Mouse (Mus musculus): ENCODE data around the gene Emp2. TPM values are rescaled to one million over a fixed set of nuclear protein-coding genes. Genes with fewer than 3 reads are reported as not detected.
"Not testable (repeated sequence)": the region's sequence is repeated elsewhere in the genome, so short reads cannot be mapped to it uniquely, and the experiment has no call there.

Emp2 gene
- polyA plus RNA-seq, 1 experiment from 2014 or later: 20.4 TPM

GRCm38 (mm10) chr16:10281890-10282289 lies 31.9 kb downstream of the Emp2 start:
- 87% methylated on average over 3 of the region's 3 CpGs for WGBS
- ATAC-seq (ENCODE audit: low FRiP score, low read depth): no peak

GRCm38 (mm10) chr16:10280286-10280951 lies 33.3 kb downstream of the Emp2 start:
- Histone ChIP-seq H3K9me3 (no peaks in the 10 kb centered on the region), H3K4me2 (replicated peaks) (no peak overlapping the region), H3K4me3 (no peak overlapping the region), H3K9ac (no peak overlapping the region), H3K27ac (no peak overlapping the region), H3K27me3 (no peaks in the 10 kb centered on the region), H3K4me1 (peaks cover under 1% of the 10 kb centered on the region; the same call in 1 of the 2 replicates), H3K36me3 (no peaks in the 10 kb centered on the region)
- 49% methylated on average over 12 of the region's 12 CpGs for WGBS
- ATAC-seq (ENCODE audit: low FRiP score, low read depth): 0 out of 2 replicates have a peak, but pooled peaks have one; percentile 28

More at GRCm38 (mm10) chr16:10281890-10282289, 31.9 kb downstream of the Emp2 start:
- Histone ChIP-seq H3K27me3 (no peaks in the 10 kb centered on the region), H3K9me3 (no peaks in the 10 kb centered on the region), H3K4me3 (no peak overlapping the region), H3K36me3 (no peaks in the 10 kb centered on the region), H3K4me1 (peaks cover 15% of the 10 kb centered on the region), H3K27ac (no peak overlapping the region), H3K4me2 (replicated peaks) (no peak overlapping the region), H3K9ac (no peak overlapping the region)

GRCm38 (mm10) chr16:10276778-10277177 lies 37.0 kb downstream of the Emp2 start:
- H3K27ac ChIP-seq; H3K4me2 ChIP-seq (replicated peaks); H3K27me3 ChIP-seq; H3K4me3 ChIP-seq; H3K36me3 ChIP-seq; H3K4me1 ChIP-seq; H3K9me3 ChIP-seq; ATAC-seq (ENCODE audit: low FRiP score, low read depth); H3K9ac ChIP-seq: not testable (repeated sequence)
- 76% methylated on average over 5 of the region's 5 CpGs for WGBS

GRCm38 (mm10) chr16:10274465-10274864 lies 39.3 kb downstream of the Emp2 start:
- 69% methylated on average over 4 of the region's 4 CpGs for WGBS
- Histone ChIP-seq H3K4me2 (replicated peaks) (no peak overlapping the region), H3K27ac (no peak overlapping the region), H3K4me1 (no peaks in the 10 kb centered on the region), H3K36me3 (no peaks in the 10 kb centered on the region), H3K9me3 (peaks cover 3% of the 10 kb centered on the region; the same call in 1 of the 2 replicates), H3K4me3 (no peak overlapping the region), H3K9ac (no peak overlapping the region), H3K27me3 (no peaks in the 10 kb centered on the region)
- ATAC-seq (ENCODE audit: low FRiP score, low read depth): no peak

- no peak overlapping the region for H3K4me3 ChIP-seq
- WGBS: 18% methylated on average over 3 of the region's 3 CpGs
Observed at GRCm38 (mm10) chr16:10272256-10272655, 41.5 kb downstream of the Emp2 start.

GRCm38 (mm10) chr16:10253993-10254392 lies 59.8 kb downstream of the Emp2 start:
- Histone ChIP-seq H3K4me1 (no peaks in the 10 kb centered on the region), H3K4me2 (replicated peaks) (no peak overlapping the region), H3K27me3 (no peaks in the 10 kb centered on the region), H3K27ac (no peak overlapping the region), H3K36me3 (no peaks in the 10 kb centered on the region), H3K9me3 (no peaks in the 10 kb centered on the region), H3K4me3 (no peak overlapping the region), H3K9ac (no peak overlapping the region)
- ATAC-seq (ENCODE audit: low FRiP score, low read depth): no peak
- WGBS: 57% methylated on average over 1 of the region's 1 CpGs

More at GRCm38 (mm10) chr16:10272256-10272655, 41.5 kb downstream of the Emp2 start:
- Histone ChIP-seq H3K9me3 (peaks cover 3% of the 10 kb centered on the region; the same call in 1 of the 2 replicates), H3K4me2 (replicated peaks) (no peak overlapping the region), H3K27ac (no peak overlapping the region), H3K4me1 (no peaks in the 10 kb centered on the region), H3K27me3 (no peaks in the 10 kb centered on the region), H3K36me3 (no peaks in the 10 kb centered on the region), H3K9ac (no peak overlapping the region)
- ATAC-seq (ENCODE audit: low FRiP score, low read depth): no peak

- Histone ChIP-seq H3K4me2 (replicated peaks) (no peak overlapping the region), H3K27ac (no peak overlapping the region), H3K4me3 (no peak overlapping the region), H3K4me1 (no peaks in the 10 kb centered on the region), H3K36me3 (no peaks in the 10 kb centered on the region), H3K27me3 (no peaks in the 10 kb centered on the region), H3K9ac (no peak overlapping the region), H3K9me3 (no peaks in the 10 kb centered on the region)
- no peak for ATAC-seq (ENCODE audit: low FRiP score, low read depth)
Observed at GRCm38 (mm10) chr16:10236601-10237000, 77.2 kb downstream of the Emp2 start.

Small RNA genes within 50 kb of the gene (microRNA-seq; reads per million reads assigned to microRNA genes)
- not detected for gene Gm22932

Other genes starting within 250 kb of the Emp2 start
- 3.9 TPM in 2 replicates for gene Rpl39l, start 143.7 kb downstream of the Emp2 start, polyA plus RNA-seq (2015; fragmentation: Nextera tagmentation; extraction: Ambion mirVana)
- gene Atf7ip2, start 121.3 kb downstream of the Emp2 start, polyA plus RNA-seq (2015; fragmentation: Nextera tagmentation; extraction: Ambion mirVana): 1.1 and 1.3 TPM in 2 replicates
- 0.15 and 0.34 TPM in 2 replicates for gene Tekt5, start 81.5 kb upstream of the Emp2 start, polyA plus RNA-seq (2015; fragmentation: Nextera tagmentation; extraction: Ambion mirVana)
- 60.0 and 64.0 TPM in 2 replicates for gene Nubp1, start 98.0 kb upstream of the Emp2 start, polyA plus RNA-seq (2015; fragmentation: Nextera tagmentation; extraction: Ambion mirVana)
- 22.5 and 23.2 TPM in 2 replicates for gene Tvp23a, start 133.4 kb upstream of the Emp2 start, polyA plus RNA-seq (2015; fragmentation: Nextera tagmentation; extraction: Ambion mirVana)
- 0.37 and 0.40 TPM in 2 replicates for gene Ciita, start 166.1 kb upstream of the Emp2 start, polyA plus RNA-seq (2015; fragmentation: Nextera tagmentation; extraction: Ambion mirVana)
- gene Dexi, start 229.1 kb upstream of the Emp2 start, polyA plus RNA-seq (2015; fragmentation: Nextera tagmentation; extraction: Ambion mirVana): 23.5 and 27.1 TPM in 2 replicates
- 38.2 and 42.1 TPM in 2 replicates for gene Clec16a, start 231.4 kb upstream of the Emp2 start, polyA plus RNA-seq (2015; fragmentation: Nextera tagmentation; extraction: Ambion mirVana)